Mouse (Mus musculus) lung, adult 2 months (tissue): ENCODE data around the gene Bmi1.

Source experiments
- CTCF ChIP-seq: fragments of 200-500 bp; IDR thresholded peaks from 2 replicates; pipeline ENCODE4 v1.5.1; 2011; ENCODE audit warnings: mild to moderate bottlenecking, low read length, control low read depth; ENCODE audit not compliant: insufficient read depth
- POLR2A ChIP-seq: fragments of 200-500 bp; IDR thresholded peaks from 2 replicates; pipeline ENCODE4 v1.6.1; 2011; ENCODE audit warnings: low read depth, mild to moderate bottlenecking, control low read depth, low read length, borderline replicate concordance; ENCODE audit errors: extremely low read depth

GRCm38 (mm10) chr2:18722208-18722830, 45.5 kb downstream of the Bmi1 start:
- no peak for TF ChIP-seq CTCF
- TF ChIP-seq POLR2A = no peak
